Mouse (Mus musculus) urinary bladder, adult 18-20 months (tissue): Measurements from ENCODE around the gene Vmn1r30.

Source experiments
- DNase-seq, 2 experiments: peaks; one replicate each; pipeline ENCODE4 v3.0.0; 2022; ENCODE audit warnings: low spot score in 2 of 2, mixed read lengths in 2 of 2

The Vmn1r30 gene

DNA sequence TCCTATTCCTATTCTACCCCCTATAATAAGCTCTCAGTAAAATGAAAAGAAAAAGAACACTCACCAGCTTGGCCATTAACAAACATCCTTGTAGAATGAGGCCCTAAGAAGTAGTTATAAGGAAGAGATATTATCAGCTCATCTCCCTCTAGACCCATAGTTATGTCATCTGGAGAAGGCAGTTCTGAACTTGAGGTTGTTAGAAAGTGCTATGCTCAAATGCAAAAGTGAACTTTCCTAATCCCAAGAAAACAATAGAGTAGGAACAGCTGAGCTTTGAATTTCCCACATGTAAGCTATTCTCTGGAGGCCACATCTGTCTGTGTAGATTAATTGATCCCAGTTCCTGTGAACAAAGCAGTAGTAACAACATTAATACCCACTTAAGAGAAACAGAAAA, at the start of gene Vmn1r30:
TSS of gene Vmn1r30 (minus strand) at position 101 of the 400 bp plus-strand sequence.
- DNase-seq: no peak

DNA sequence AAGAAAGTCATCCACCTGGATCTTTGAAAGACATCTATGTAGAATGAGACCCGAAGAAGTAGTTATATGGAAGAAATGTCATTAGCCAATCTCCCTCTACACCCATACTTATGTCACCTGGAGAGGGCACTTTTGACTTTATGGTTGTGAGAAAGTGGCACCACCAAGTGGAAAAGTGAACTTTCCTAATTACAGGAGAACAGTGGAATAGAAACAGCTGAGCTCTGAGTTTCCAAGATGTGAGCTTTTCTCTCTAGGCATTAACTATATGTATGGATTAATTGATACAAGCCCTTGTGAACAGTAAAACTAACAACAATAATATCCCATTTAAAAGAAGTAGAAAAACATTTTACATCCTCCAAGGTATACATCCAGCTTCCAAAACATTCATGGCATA, 32.0 kb upstream of the Vmn1r30 start, which contains the start of gene Vmn1r31:
TSS of gene Vmn1r31 (minus strand) at position 101 of the 400 bp plus-strand sequence.
- no peak for DNase-seq
